Mouse (Mus musculus) stomach, embryonic 16.5 days (tissue): Measurements from ENCODE around the gene Rmi2. TPM values are rescaled to one million over a fixed set of nuclear protein-coding genes. Genes with fewer than 3 reads are reported as not detected.

Experiments
- ATAC-seq: fragments of 200-750 bp; cut with Nextera tagmentation; 2 replicates; pipeline ENCODE4 v1.8.0; 2017; ENCODE audit warnings: moderate number of reproducible peaks, moderate TSS enrichment; ENCODE audit not compliant: insufficient read depth, low FRiP score
- H3K27ac ChIP-seq: fragments of 300-500 bp; sonication (generic); 2 replicates; pipeline ENCODE4 v1.5.1; 2014; ENCODE audit warnings: low read length
- H3K27me3 ChIP-seq: fragments of 300-500 bp; sonication (generic); 2 replicates; pipeline ENCODE4 v1.6.1; 2014; ENCODE audit warnings: low read length, control low read depth, mixed read lengths; ENCODE audit not compliant: control insufficient read depth, insufficient read depth
- H3K36me3 ChIP-seq: fragments of 300-500 bp; sonication (generic); 2 replicates; pipeline ENCODE4 v1.6.1; 2014; ENCODE audit warnings: low read length; ENCODE audit not compliant: control insufficient read depth, insufficient read depth
- H3K4me1 ChIP-seq: fragments of 300-500 bp; sonication (generic); 2 replicates; pipeline ENCODE4 v1.6.1; 2014; ENCODE audit warnings: low read length, control low read depth, mixed read lengths; ENCODE audit not compliant: control insufficient read depth, insufficient read depth
- H3K4me2 ChIP-seq: fragments of 300-500 bp; sonication (generic); 2 replicates; pipeline ENCODE4 v1.6.1; 2014; ENCODE audit warnings: low read depth, low read length, mixed read lengths
- H3K4me3 ChIP-seq: fragments of 300-500 bp; sonication (generic); replicated peaks from 2 replicates; pipeline ENCODE4 v1.5.1; 2014; ENCODE audit warnings: mild to moderate bottlenecking, low read length
- H3K9ac ChIP-seq: fragments of 300-500 bp; sonication (generic); 2 replicates; pipeline ENCODE4 v1.6.1; 2014; ENCODE audit warnings: low read length
- H3K9me3 ChIP-seq: fragments of 300-500 bp; sonication (generic); replicated peaks from 2 replicates; pipeline ENCODE4 v1.6.1; 2016; ENCODE audit warnings: low read length, control low read depth; ENCODE audit not compliant: control insufficient read depth
- WGBS: fragments of 180-500 bp; shearing (Covaris S2); extraction: QIAGEN DNeasy Blood & Tissue Kit; methylation state at CpG from one replicate; pipeline ENCODE4 v1.1.7; 2014; 5-methylcytosine and 5-hydroxymethylcytosine counted together
- polyA plus RNA-seq: library from polyadenylated mRNA; unstranded; fragments of >200 nt; fragmentation: Nextera tagmentation; extraction: Ambion mirVana; gene quantifications from 2 replicates; pipeline ENCODE4 v1.2.1, GENCODE M21; 2015

The Rmi2 gene
- 2.2 and 2.4 TPM in 2 replicates for polyA plus RNA-seq

- peak; percentile 94 for ATAC-seq
- peak within 1 kb of the TSS; percentile 86 for H3K4me2 ChIP-seq
- H3K36me3 ChIP-seq = no peaks in the 10 kb centered on the region
- no peaks in the 10 kb centered on the region for H3K9me3 ChIP-seq
- no peaks in the 10 kb centered on the region for H3K27me3 ChIP-seq
- peak within 1 kb of the TSS; percentile 93 for H3K27ac ChIP-seq
- WGBS = under 1% methylated on average over 55 of the region's 69 CpGs
- peak within 1 kb of the TSS; percentile 86 for H3K9ac ChIP-seq
- H3K4me1 ChIP-seq = peaks cover 34% of the 10 kb centered on the region
- peak within 1 kb of the TSS; percentile 91 for H3K4me3 ChIP-seq
Measured at GRCm38 (mm10) chr16:10834911-10835587, at the start of gene Rmi2. TSS of gene Rmi2 (plus strand) at chr16:10835059.

DNA sequence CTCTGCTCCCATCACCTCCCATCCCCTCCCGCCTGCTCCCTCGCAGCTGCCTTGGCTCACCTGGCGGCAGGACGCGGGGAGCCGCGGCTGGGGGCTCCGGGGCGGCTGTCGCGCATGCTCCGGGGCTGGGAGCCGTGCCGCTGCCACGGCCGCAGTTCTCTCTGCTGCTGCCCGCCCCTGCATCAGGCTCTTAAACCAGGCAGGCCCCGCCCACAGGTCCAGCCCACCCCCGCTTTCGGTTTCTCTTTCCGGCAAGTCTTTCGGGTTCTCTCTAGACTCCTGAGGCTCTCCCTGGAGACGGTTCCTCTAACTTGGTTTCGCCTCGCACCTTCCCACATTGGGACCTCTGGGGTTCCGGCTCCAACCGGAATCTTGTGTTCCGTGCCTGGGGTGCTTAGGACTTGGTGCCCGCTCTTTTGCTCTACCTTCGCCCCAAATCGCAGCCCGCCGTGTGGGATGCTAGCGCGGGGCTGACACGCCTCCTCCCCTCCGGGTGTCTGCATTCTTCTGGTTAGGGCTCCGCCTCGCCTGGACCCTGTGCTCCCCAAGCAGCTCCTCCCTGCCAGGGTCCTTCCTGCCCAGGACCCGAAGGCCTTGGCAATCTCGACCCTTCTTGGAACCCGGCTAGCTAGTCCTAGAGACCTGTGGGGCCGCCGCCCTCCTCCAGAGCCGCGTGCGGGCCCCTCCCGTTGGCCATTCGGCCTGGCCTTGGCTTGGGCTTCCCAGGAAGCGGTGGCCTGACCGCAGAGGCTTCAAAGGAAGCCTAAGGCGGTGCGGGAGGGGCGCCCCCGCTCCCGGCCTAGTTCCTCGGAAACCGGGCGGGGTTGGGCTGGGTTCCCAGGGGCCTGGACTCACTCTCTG, 49.3 kb upstream of the Rmi2 start, which contains the start of gene Socs1:
Socs1 (minus strand) TSS at position 166 of the 861 bp plus-strand sequence.
- WGBS = under 1% methylated on average over 59 of the region's 59 CpGs
- Histone ChIP-seq H3K4me3 (peak within 1 kb of the TSS; percentile 79), H3K36me3 (no peaks in the 10 kb centered on the region), H3K4me2 (peak within 1 kb of the TSS; percentile 91), H3K9ac (peak within 1 kb of the TSS; percentile 91), H3K9me3 (no peaks in the 10 kb centered on the region), H3K4me1 (peaks cover 39% of the 10 kb centered on the region), H3K27ac (peak within 1 kb of the TSS; percentile 99), H3K27me3 (no peaks in the 10 kb centered on the region)
- ATAC-seq = peak; percentile 85

DNA sequence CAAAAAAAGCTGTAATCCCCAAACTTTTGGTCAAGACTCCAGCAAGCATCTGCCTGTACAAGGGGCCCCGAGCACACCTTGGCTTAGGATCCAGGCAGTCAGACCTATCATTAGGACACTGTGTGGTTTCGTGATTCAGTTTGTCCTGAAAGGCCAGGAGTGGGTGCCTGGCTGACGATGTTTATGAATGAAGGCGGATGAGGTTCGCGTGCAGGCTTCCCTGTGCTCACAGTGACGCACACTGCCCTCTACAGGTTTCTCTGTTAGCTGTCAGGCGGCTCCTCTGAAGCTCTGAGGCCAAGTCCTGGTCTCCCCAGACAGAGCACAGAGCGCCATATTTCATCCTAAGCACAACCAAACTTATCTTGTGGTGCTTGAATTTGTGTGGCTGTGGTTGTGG, 48.6 kb upstream of the Rmi2 start:
- no peaks in the 10 kb centered on the region for H3K27me3 ChIP-seq
- WGBS = 1% methylated on average over 9 of the region's 9 CpGs
- H3K36me3 ChIP-seq = no peaks in the 10 kb centered on the region
- H3K4me2 ChIP-seq = peak overlapping the region; percentile 91
- peak overlapping the region; percentile 91 for H3K9ac ChIP-seq
- peaks cover 39% of the 10 kb centered on the region for H3K4me1 ChIP-seq
- peak overlapping the region; percentile 99 for H3K27ac ChIP-seq
- peak; percentile 28 for ATAC-seq
- no peaks in the 10 kb centered on the region for H3K9me3 ChIP-seq
- peak overlapping the region; percentile 79 for H3K4me3 ChIP-seq

DNA sequence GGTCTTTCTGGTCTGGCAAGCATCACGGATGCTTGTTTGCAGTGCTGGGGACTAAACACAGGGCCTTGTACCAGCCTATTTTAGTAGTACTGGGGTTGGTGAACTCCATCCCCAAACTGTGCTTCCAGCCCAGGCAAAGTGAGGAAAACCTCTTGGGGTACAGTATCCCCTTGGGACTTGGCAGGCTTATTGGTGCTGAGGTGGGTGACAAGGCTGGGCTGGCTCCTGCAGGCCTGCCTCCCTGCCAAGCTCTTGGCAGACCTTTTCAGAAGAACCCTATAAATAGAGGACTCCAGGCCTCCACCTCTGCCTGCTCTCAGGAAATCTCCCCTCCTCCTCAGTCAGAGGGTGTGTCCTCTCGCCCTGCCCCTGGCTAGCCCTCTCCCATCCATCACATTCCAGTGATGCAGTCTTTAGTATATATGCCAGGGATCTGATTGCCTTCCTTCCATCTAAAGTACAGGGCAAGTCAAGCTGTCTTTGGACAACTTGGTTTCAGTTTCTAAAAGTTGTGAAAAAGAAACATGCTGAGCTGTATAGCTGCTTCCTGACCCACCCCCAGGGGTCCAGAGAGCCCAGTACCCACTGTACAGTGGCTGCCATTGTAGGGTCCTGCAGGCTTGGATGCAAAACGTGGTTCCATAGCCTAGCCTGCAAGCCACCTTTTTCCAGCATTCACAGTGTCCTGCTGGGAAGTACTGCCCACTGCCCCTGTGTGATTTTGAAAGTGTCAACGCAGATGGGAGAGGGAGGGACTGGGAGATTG, 47.9 kb upstream of the Rmi2 start:
- H3K36me3 ChIP-seq = no peaks in the 10 kb centered on the region
- H3K9ac ChIP-seq = peak overlapping the region; percentile 91; the same call in 1 of the 2 replicates
- peaks cover 32% of the 10 kb centered on the region for H3K4me1 ChIP-seq
- peak overlapping the region; percentile 99 for H3K27ac ChIP-seq
- H3K27me3 ChIP-seq = no peaks in the 10 kb centered on the region
- ATAC-seq = no peak
- peak overlapping the region; percentile 91; the same call in 1 of the 2 replicates for H3K4me2 ChIP-seq
- no peak overlapping the region for H3K4me3 ChIP-seq
- 52% methylated on average over 4 of the region's 4 CpGs for WGBS
- H3K9me3 ChIP-seq = no peaks in the 10 kb centered on the region

- 73% methylated on average over 7 of the region's 7 CpGs for WGBS
- H3K27ac ChIP-seq = peak overlapping the region; percentile 99
- H3K9me3 ChIP-seq = no peaks in the 10 kb centered on the region
- ATAC-seq = no peak
- H3K27me3 ChIP-seq = no peaks in the 10 kb centered on the region
- no peaks in the 10 kb centered on the region for H3K36me3 ChIP-seq
- no peak overlapping the region for H3K9ac ChIP-seq
- H3K4me1 ChIP-seq = peaks cover 25% of the 10 kb centered on the region
- H3K4me3 ChIP-seq = no peak overlapping the region
- H3K4me2 ChIP-seq = no peak overlapping the region
Measured at GRCm38 (mm10) chr16:10787548-10788058, 47.3 kb upstream of the Rmi2 start.

GRCm38 (mm10) chr16:10788271-10788670, 46.6 kb upstream of the Rmi2 start, which contains the start of gene Tnp2:
TSS of gene Tnp2 (minus strand) at chr16:10788660.
- Histone ChIP-seq H3K27ac (no peak within 1 kb of the TSS), H3K4me1 (peaks cover 19% of the 10 kb centered on the region), H3K9me3 (no peaks in the 10 kb centered on the region), H3K4me2 (no peak within 1 kb of the TSS), H3K27me3 (no peaks in the 10 kb centered on the region), H3K9ac (no peak within 1 kb of the TSS), H3K36me3 (no peaks in the 10 kb centered on the region), H3K4me3 (no peak within 1 kb of the TSS)
- ATAC-seq = no peak
- WGBS = 55% methylated on average over 16 of the region's 16 CpGs

DNA sequence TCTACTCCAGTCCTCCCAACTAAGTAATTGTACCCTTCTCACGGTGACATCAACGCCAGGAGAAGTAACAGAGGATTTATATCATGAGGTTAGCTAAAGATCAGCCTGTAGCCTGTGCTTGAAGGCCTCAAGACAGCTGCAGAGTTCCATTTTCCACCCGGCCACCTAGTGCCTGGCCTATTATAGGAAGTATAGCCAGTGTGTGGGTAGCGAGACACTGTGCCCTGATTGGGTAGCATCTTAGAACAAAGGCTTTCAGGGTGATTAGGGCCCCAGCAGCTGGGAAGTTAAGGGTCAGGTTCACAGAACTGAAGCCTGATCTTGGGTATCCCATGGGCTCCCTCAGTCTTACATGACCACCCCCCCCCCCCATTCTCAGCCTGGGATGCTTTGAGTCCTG, 46.0 kb upstream of the Rmi2 start:
- H3K9me3 ChIP-seq = no peaks in the 10 kb centered on the region
- H3K27ac ChIP-seq = no peak overlapping the region
- ATAC-seq = no peak
- H3K9ac ChIP-seq = no peak overlapping the region
- WGBS = 78% methylated on average over 4 of the region's 4 CpGs
- H3K27me3 ChIP-seq = no peaks in the 10 kb centered on the region
- no peaks in the 10 kb centered on the region for H3K36me3 ChIP-seq
- H3K4me2 ChIP-seq = no peak overlapping the region
- H3K4me1 ChIP-seq = peaks cover 13% of the 10 kb centered on the region
- H3K4me3 ChIP-seq = no peak overlapping the region

GRCm38 (mm10) chr16:10790702-10791101, 44.2 kb upstream of the Rmi2 start, which contains the start of gene Prm3:
TSS of gene Prm3 (minus strand) at chr16:10790914.
- Histone ChIP-seq H3K27ac (no peak within 1 kb of the TSS), H3K9ac (no peak within 1 kb of the TSS), H3K9me3 (no peaks in the 10 kb centered on the region), H3K27me3 (peaks cover under 1% of the 10 kb centered on the region; the same call in 1 of the 2 replicates), H3K36me3 (no peaks in the 10 kb centered on the region), H3K4me2 (no peak within 1 kb of the TSS), H3K4me3 (no peak within 1 kb of the TSS), H3K4me1 (peaks cover 10% of the 10 kb centered on the region)
- WGBS = 64% methylated on average over 9 of the region's 9 CpGs
- ATAC-seq = no peak
